Mouse (Mus musculus) forebrain, embryonic 12.5 days (tissue): Measurements from ENCODE around the gene Leprot. TPM values are rescaled to one million over a fixed set of nuclear protein-coding genes. Genes with fewer than 3 reads are reported as not detected.

Experiments used
- ATAC-seq: fragments of 200-750 bp; cut with Nextera tagmentation; 2 replicates; pipeline ENCODE4 v1.8.0; 2017; ENCODE audit warnings: moderate TSS enrichment; ENCODE audit not compliant: low FRiP score
- H3K27ac ChIP-seq: fragments of 300-500 bp; sonication (generic); 2 replicates; pipeline ENCODE4 v1.5.1; 2016; ENCODE audit warnings: mild to moderate bottlenecking
- H3K27me3 ChIP-seq: fragments of 300-500 bp; sonication (generic); 2 replicates; pipeline ENCODE4 v1.6.1; 2016; ENCODE audit warnings: mild to moderate bottlenecking
- H3K36me3 ChIP-seq: fragments of 300-500 bp; sonication (generic); replicated peaks from 2 replicates; pipeline ENCODE4 v1.6.1; 2016; ENCODE audit warnings: mild to moderate bottlenecking
- H3K4me1 ChIP-seq: fragments of 300-500 bp; sonication (generic); 2 replicates; pipeline ENCODE4 v1.6.1; 2016
- H3K4me2 ChIP-seq: fragments of 300-500 bp; sonication (generic); 2 replicates; pipeline ENCODE4 v1.6.1; 2016; ENCODE audit warnings: mild to moderate bottlenecking, moderate library complexity
- H3K4me3 ChIP-seq: fragments of 300-500 bp; sonication (generic); replicated peaks from 2 replicates; pipeline ENCODE4 v1.5.1; 2016; ENCODE audit warnings: mild to moderate bottlenecking
- H3K9ac ChIP-seq: fragments of 300-500 bp; sonication (generic); 2 replicates; pipeline ENCODE4 v1.6.1; 2016; ENCODE audit warnings: mild to moderate bottlenecking
- H3K9me3 ChIP-seq: fragments of 300-500 bp; sonication (generic); 2 replicates; pipeline ENCODE4 v1.6.1; 2016
- WGBS: fragments of 180-500 bp; shearing (Covaris S2); methylation state at CpG from one replicate; pipeline ENCODE4 v1.1.7; 2016; 5-methylcytosine and 5-hydroxymethylcytosine counted together
- polyA plus RNA-seq: library from polyadenylated mRNA; unstranded; fragments of >200 nt; fragmentation: Nextera tagmentation; extraction: Ambion mirVana; gene quantifications from 2 replicates; pipeline ENCODE4 v1.2.1, GENCODE M21; 2016

Leprot gene
- polyA plus RNA-seq, 1 experiment from 2014 or later = 62.8 TPM

GRCm38 (mm10) chr4:101646857-101647195 is 692 bp upstream of the Leprot start:
- WGBS = 1% methylated on average over 8 of the region's 8 CpGs
- peak overlapping the region; percentile 61 for H3K4me2 ChIP-seq
- H3K36me3 ChIP-seq = no peaks in the 10 kb centered on the region
- H3K4me1 ChIP-seq = peaks cover 25% of the 10 kb centered on the region
- H3K27me3 ChIP-seq = no peaks in the 10 kb centered on the region
- no peaks in the 10 kb centered on the region for H3K9me3 ChIP-seq
- peak overlapping the region; percentile 80 for H3K4me3 ChIP-seq
- H3K27ac ChIP-seq = peak overlapping the region; percentile 94; the same call in 1 of the 2 replicates
- peak overlapping the region; percentile 43 for H3K9ac ChIP-seq
- no peak for ATAC-seq

GRCm38 (mm10) chr4:101647976-101648642 is 591 bp downstream of the Leprot start:
- H3K4me3 ChIP-seq = peak overlapping the region; percentile 80
- peak overlapping the region; percentile 84 for H3K9ac ChIP-seq
- H3K4me2 ChIP-seq = peak overlapping the region; percentile 61
- H3K9me3 ChIP-seq = no peaks in the 10 kb centered on the region
- H3K27me3 ChIP-seq = no peaks in the 10 kb centered on the region
- no peak for ATAC-seq
- H3K27ac ChIP-seq = peak overlapping the region; percentile 94
- peaks cover 25% of the 10 kb centered on the region for H3K4me1 ChIP-seq
- WGBS = 1% methylated on average over 20 of the region's 20 CpGs
- no peaks in the 10 kb centered on the region; the same call in 1 of the 2 replicates for H3K36me3 ChIP-seq

- Histone ChIP-seq H3K27me3 (no peaks in the 10 kb centered on the region), H3K9me3 (no peaks in the 10 kb centered on the region), H3K27ac (0 out of 2 replicates have a peak overlapping the region, but pooled peaks have one; percentile 94), H3K4me1 (peaks cover 25% of the 10 kb centered on the region), H3K9ac (peak overlapping the region; percentile 84; the same call in 1 of the 2 replicates), H3K36me3 (no peaks in the 10 kb centered on the region; the same call in 1 of the 2 replicates), H3K4me2 (peak overlapping the region; percentile 61), H3K4me3 (peak overlapping the region; percentile 80)
- WGBS = 89% methylated on average over 1 of the region's 1 CpGs
- no peak for ATAC-seq
Observed at GRCm38 (mm10) chr4:101648745-101649144, 1.2 kb downstream of the Leprot start.

- no peak for ATAC-seq
- Histone ChIP-seq H3K9ac (no peak overlapping the region), H3K4me3 (no peak overlapping the region), H3K27me3 (no peaks in the 10 kb centered on the region), H3K4me2 (no peak overlapping the region), H3K9me3 (no peaks in the 10 kb centered on the region), H3K27ac (no peak overlapping the region), H3K36me3 (peaks cover 3% of the 10 kb centered on the region), H3K4me1 (peaks cover 25% of the 10 kb centered on the region)
- 84% methylated on average over 2 of the region's 2 CpGs for WGBS
Observed at GRCm38 (mm10) chr4:101650961-101651360, 3.4 kb downstream of the Leprot start.

- Histone ChIP-seq H3K27me3 (no peaks in the 10 kb centered on the region), H3K4me3 (no peak overlapping the region), H3K9ac (no peak overlapping the region), H3K9me3 (no peaks in the 10 kb centered on the region), H3K27ac (no peak overlapping the region), H3K36me3 (peaks cover 9% of the 10 kb centered on the region), H3K4me2 (no peak overlapping the region), H3K4me1 (peaks cover 8% of the 10 kb centered on the region)
- no peak for ATAC-seq
- WGBS = 87% methylated on average over 6 of the region's 6 CpGs
Observed at GRCm38 (mm10) chr4:101654256-101654655, 6.7 kb downstream of the Leprot start.

GRCm38 (mm10) chr4:101654788-101655414 is 7.4 kb downstream of the Leprot start:
- Histone ChIP-seq H3K4me2 (no peak overlapping the region), H3K9me3 (no peaks in the 10 kb centered on the region), H3K27me3 (no peaks in the 10 kb centered on the region), H3K9ac (no peak overlapping the region), H3K4me3 (no peak overlapping the region), H3K27ac (no peak overlapping the region), H3K4me1 (0 out of 2 replicates have a peak, but pooled peaks cover 2% of the 10 kb centered on the region), H3K36me3 (peaks cover 15% of the 10 kb centered on the region)
- ATAC-seq = no peak
- WGBS = 83% methylated on average over 4 of the region's 4 CpGs

- H3K36me3 ChIP-seq = peaks cover 16% of the 10 kb centered on the region
- no peak overlapping the region for H3K4me3 ChIP-seq
- H3K4me2 ChIP-seq = no peak overlapping the region
- no peak overlapping the region for H3K27ac ChIP-seq
- H3K9me3 ChIP-seq = no peaks in the 10 kb centered on the region
- H3K27me3 ChIP-seq = no peaks in the 10 kb centered on the region
- WGBS = 91% methylated on average over 7 of the region's 7 CpGs
- ATAC-seq = no peak
- H3K9ac ChIP-seq = no peak overlapping the region
- no peaks in the 10 kb centered on the region for H3K4me1 ChIP-seq
Observed at GRCm38 (mm10) chr4:101655415-101655790, 7.9 kb downstream of the Leprot start.

- Histone ChIP-seq H3K27me3 (no peaks in the 10 kb centered on the region), H3K4me2 (no peak overlapping the region), H3K36me3 (peaks cover 19% of the 10 kb centered on the region), H3K27ac (no peak overlapping the region), H3K4me1 (no peaks in the 10 kb centered on the region), H3K9ac (no peak overlapping the region), H3K9me3 (no peaks in the 10 kb centered on the region), H3K4me3 (no peak overlapping the region)
- WGBS = 91% methylated on average over 15 of the region's 15 CpGs
- no peak for ATAC-seq
Observed at GRCm38 (mm10) chr4:101656056-101656455, 8.5 kb downstream of the Leprot start.

GRCm38 (mm10) chr4:101656956-101657570 is 9.5 kb downstream of the Leprot start:
- Histone ChIP-seq H3K27me3 (no peaks in the 10 kb centered on the region), H3K4me3 (no peak overlapping the region), H3K4me2 (no peak overlapping the region), H3K36me3 (peaks cover 19% of the 10 kb centered on the region), H3K9me3 (no peaks in the 10 kb centered on the region), H3K4me1 (no peaks in the 10 kb centered on the region), H3K27ac (no peak overlapping the region), H3K9ac (no peak overlapping the region)
- ATAC-seq = no peak
- 64% methylated on average over 6 of the region's 6 CpGs for WGBS

GRCm38 (mm10) chr4:101664160-101664750 is 16.7 kb downstream of the Leprot start:
- H3K27ac ChIP-seq = no peak overlapping the region
- H3K9me3 ChIP-seq = 0 out of 2 replicates have a peak, but pooled peaks cover 4% of the 10 kb centered on the region
- peaks cover 2% of the 10 kb centered on the region; the same call in 1 of the 2 replicates for H3K4me1 ChIP-seq
- H3K9ac ChIP-seq = no peak overlapping the region
- no peak overlapping the region for H3K4me3 ChIP-seq
- no peaks in the 10 kb centered on the region for H3K27me3 ChIP-seq
- H3K4me2 ChIP-seq = no peak overlapping the region
- peaks cover 21% of the 10 kb centered on the region for H3K36me3 ChIP-seq
- WGBS = 67% methylated on average over 9 of the region's 9 CpGs
- no peak for ATAC-seq

- 95% methylated on average over 4 of the region's 4 CpGs for WGBS
- Histone ChIP-seq H3K9me3 (0 out of 2 replicates have a peak, but pooled peaks cover 4% of the 10 kb centered on the region), H3K36me3 (peaks cover 16% of the 10 kb centered on the region), H3K27ac (no peak overlapping the region), H3K4me1 (peaks cover 3% of the 10 kb centered on the region; the same call in 1 of the 2 replicates), H3K4me2 (no peak overlapping the region), H3K9ac (no peak overlapping the region), H3K27me3 (no peaks in the 10 kb centered on the region), H3K4me3 (no peak overlapping the region)
- ATAC-seq = no peak
Observed at GRCm38 (mm10) chr4:101664766-101665165, 17.2 kb downstream of the Leprot start.

- no peaks in the 10 kb centered on the region for H3K36me3 ChIP-seq
- H3K4me2 ChIP-seq = no peak overlapping the region
- peaks cover 3% of the 10 kb centered on the region; the same call in 1 of the 2 replicates for H3K4me1 ChIP-seq
- WGBS = 49% methylated on average over 5 of the region's 5 CpGs
- no peak overlapping the region for H3K9ac ChIP-seq
- H3K27me3 ChIP-seq = no peaks in the 10 kb centered on the region
- no peak overlapping the region for H3K27ac ChIP-seq
- 0 out of 2 replicates have a peak, but pooled peaks cover 4% of the 10 kb centered on the region for H3K9me3 ChIP-seq
- no peak for ATAC-seq
- no peak overlapping the region for H3K4me3 ChIP-seq
Observed at GRCm38 (mm10) chr4:101669161-101669560, 21.6 kb downstream of the Leprot start.
